Mouse (Mus musculus): ENCODE measurements around the gene Olfr115. TPM values are rescaled to one million over a fixed set of nuclear protein-coding genes. Genes with fewer than 3 reads are reported as not detected.

Olfr115 gene
- not detected for polyA plus RNA-seq (2014; fragmentation: Illumina TruSeq; extraction: RNeasy Lipid Tissue Mini Kit (QIAGEN cat#74804); ENCODE audit: low read depth, low replicate concordance)

DNA sequence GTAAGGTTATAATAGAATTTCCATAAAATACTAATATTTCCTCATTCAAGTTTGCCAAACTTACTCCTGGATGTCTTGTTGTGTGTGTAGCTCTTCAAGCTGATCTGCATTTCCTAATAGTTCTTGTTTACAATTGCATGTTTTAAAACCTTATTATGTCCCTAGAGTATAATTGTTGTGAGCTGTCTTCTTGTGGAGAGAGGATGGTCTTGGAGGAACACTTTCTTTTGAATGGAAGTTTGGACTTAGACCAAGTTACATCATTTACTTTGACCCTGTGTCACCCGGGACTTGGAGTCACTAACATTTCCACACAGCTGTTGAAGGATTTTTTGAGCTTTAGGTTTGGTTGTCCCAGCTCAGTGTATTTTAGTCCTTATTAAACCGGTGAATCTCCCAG lies at the start of gene Olfr115, which contains the start of gene Olfr116:
Gene Olfr115 (minus strand): TSS at position 101 of the 400 bp plus-strand sequence.
Gene Olfr116 (minus strand): TSS at position 191 of the 400 bp plus-strand sequence.

GRCm38 (mm10) chr17:37666688-37667087 lies 39.8 kb upstream of the Olfr115 start, which contains the start of gene Olfr118:
Olfr118 (plus strand) TSS chr17:37666988.

GRCm38 (mm10) chr17:37663682-37664081 lies 36.8 kb upstream of the Olfr115 start, which contains the start of gene Olfr117:
Olfr117 (minus strand) TSS chr17:37663782.

DNA sequence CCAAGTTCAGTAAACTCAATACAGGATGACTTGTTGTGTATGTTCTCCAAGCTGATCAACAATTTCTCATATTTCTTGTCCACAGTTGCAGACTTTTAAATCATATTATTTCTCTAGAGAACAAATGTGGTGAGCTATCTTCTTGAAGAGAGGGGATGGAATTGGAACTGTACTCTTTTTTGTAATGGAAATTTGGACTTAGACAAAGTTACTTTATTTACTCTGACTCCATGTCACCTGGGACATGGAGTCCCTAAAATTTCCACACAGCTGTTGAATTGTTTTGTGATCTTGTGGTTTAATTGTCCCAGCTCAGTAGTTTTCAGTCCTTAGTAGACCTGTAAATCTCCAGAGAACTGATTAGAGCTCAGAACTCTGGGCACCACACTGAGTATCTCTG lies 34.3 kb downstream of the Olfr115 start, which contains the start of gene Olfr114:
Gene Olfr114 (minus strand): TSS at position 101 of the 400 bp plus-strand sequence.

GRCm38 (mm10) chr17:37577563-37577962 lies 49.3 kb downstream of the Olfr115 start, which contains the start of gene Olfr113:
Olfr113 (minus strand) TSS chr17:37577663.

DNA sequence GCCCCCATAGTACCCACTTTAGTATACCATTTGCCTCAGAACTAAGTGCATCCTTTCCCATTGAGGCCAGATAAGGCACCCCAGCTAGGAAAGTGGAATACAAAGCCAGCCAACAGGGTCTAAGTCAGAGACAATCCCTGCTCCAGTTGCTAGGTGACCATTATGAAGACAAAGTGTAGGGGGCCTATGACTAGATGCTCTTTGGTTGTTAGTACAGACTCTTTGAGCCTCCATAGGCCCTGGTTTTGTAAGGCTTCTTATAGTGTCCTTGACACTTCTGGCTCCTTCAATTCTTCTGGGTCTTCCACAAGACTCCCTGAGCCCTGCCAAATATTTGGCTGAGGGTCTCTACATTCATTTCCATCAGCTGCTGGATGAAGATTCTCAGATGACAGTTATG lies 57.6 kb downstream of the Olfr115 start, which contains the start of gene Olfr112:
Gene Olfr112 (minus strand): TSS at position 101 of the 400 bp plus-strand sequence.

Other genes starting within 250 kb of the Olfr115 start
- not detected for gene Olfr105-ps, start 248.1 kb downstream of the Olfr115 start, polyA plus RNA-seq (2014; fragmentation: Illumina TruSeq; extraction: RNeasy Lipid Tissue Mini Kit (QIAGEN cat#74804); ENCODE audit: low read depth, low replicate concordance)
- not detected for gene Olfr106-ps, start 236.7 kb downstream of the Olfr115 start, polyA plus RNA-seq (2014; fragmentation: Illumina TruSeq; extraction: RNeasy Lipid Tissue Mini Kit (QIAGEN cat#74804); ENCODE audit: low read depth, low replicate concordance)
- gene Olfr107, start 227.9 kb downstream of the Olfr115 start, polyA plus RNA-seq (2014; fragmentation: Illumina TruSeq; extraction: RNeasy Lipid Tissue Mini Kit (QIAGEN cat#74804); ENCODE audit: low read depth, low replicate concordance): not detected
- not detected for gene Olfr108, start 181.6 kb downstream of the Olfr115 start, polyA plus RNA-seq (2014; fragmentation: Illumina TruSeq; extraction: RNeasy Lipid Tissue Mini Kit (QIAGEN cat#74804); ENCODE audit: low read depth, low replicate concordance)
- gene Olfr109, start 168.2 kb downstream of the Olfr115 start, polyA plus RNA-seq (2014; fragmentation: Illumina TruSeq; extraction: RNeasy Lipid Tissue Mini Kit (QIAGEN cat#74804); ENCODE audit: low read depth, low replicate concordance): not detected
- 3.1 TPM for gene H2-M2, start 143.6 kb downstream of the Olfr115 start, polyA plus RNA-seq (2014; fragmentation: Illumina TruSeq; extraction: RNeasy Lipid Tissue Mini Kit (QIAGEN cat#74804); ENCODE audit: low read depth, low replicate concordance)
- not detected for gene Olfr110, start 134.6 kb downstream of the Olfr115 start, polyA plus RNA-seq (2014; fragmentation: Illumina TruSeq; extraction: RNeasy Lipid Tissue Mini Kit (QIAGEN cat#74804); ENCODE audit: low read depth, low replicate concordance)
- 0.44 TPM for gene Olfr111, start 119.1 kb downstream of the Olfr115 start, polyA plus RNA-seq (2014; fragmentation: Illumina TruSeq; extraction: RNeasy Lipid Tissue Mini Kit (QIAGEN cat#74804); ENCODE audit: low read depth, low replicate concordance)
- gene Olfr112, start 57.7 kb downstream of the Olfr115 start, polyA plus RNA-seq (2014; fragmentation: Illumina TruSeq; extraction: RNeasy Lipid Tissue Mini Kit (QIAGEN cat#74804); ENCODE audit: low read depth, low replicate concordance): not detected
- not detected for gene Olfr113, start 49.4 kb downstream of the Olfr115 start, polyA plus RNA-seq (2014; fragmentation: Illumina TruSeq; extraction: RNeasy Lipid Tissue Mini Kit (QIAGEN cat#74804); ENCODE audit: low read depth, low replicate concordance)
- gene Olfr114, start 34.4 kb downstream of the Olfr115 start, polyA plus RNA-seq (2014; fragmentation: Illumina TruSeq; extraction: RNeasy Lipid Tissue Mini Kit (QIAGEN cat#74804); ENCODE audit: low read depth, low replicate concordance): not detected
- not detected for gene Olfr116, start 90 bp upstream of the Olfr115 start, polyA plus RNA-seq (2014; fragmentation: Illumina TruSeq; extraction: RNeasy Lipid Tissue Mini Kit (QIAGEN cat#74804); ENCODE audit: low read depth, low replicate concordance)
- not detected for gene Olfr117, start 36.7 kb upstream of the Olfr115 start, polyA plus RNA-seq (2014; fragmentation: Illumina TruSeq; extraction: RNeasy Lipid Tissue Mini Kit (QIAGEN cat#74804); ENCODE audit: low read depth, low replicate concordance)
- not detected for gene Olfr118, start 39.9 kb upstream of the Olfr115 start, polyA plus RNA-seq (2014; fragmentation: Illumina TruSeq; extraction: RNeasy Lipid Tissue Mini Kit (QIAGEN cat#74804); ENCODE audit: low read depth, low replicate concordance)
- gene Olfr119, start 69.5 kb upstream of the Olfr115 start, polyA plus RNA-seq (2014; fragmentation: Illumina TruSeq; extraction: RNeasy Lipid Tissue Mini Kit (QIAGEN cat#74804); ENCODE audit: low read depth, low replicate concordance): not detected
- gene Olfr120, start 94.7 kb upstream of the Olfr115 start, polyA plus RNA-seq (2014; fragmentation: Illumina TruSeq; extraction: RNeasy Lipid Tissue Mini Kit (QIAGEN cat#74804); ENCODE audit: low read depth, low replicate concordance): not detected
- gene Olfr121, start 121.7 kb upstream of the Olfr115 start, polyA plus RNA-seq (2014; fragmentation: Illumina TruSeq; extraction: RNeasy Lipid Tissue Mini Kit (QIAGEN cat#74804); ENCODE audit: low read depth, low replicate concordance): not detected
- gene Olfr122, start 141.5 kb upstream of the Olfr115 start, polyA plus RNA-seq (2014; fragmentation: Illumina TruSeq; extraction: RNeasy Lipid Tissue Mini Kit (QIAGEN cat#74804); ENCODE audit: low read depth, low replicate concordance): not detected
- not detected for gene Olfr123, start 166.4 kb upstream of the Olfr115 start, polyA plus RNA-seq (2014; fragmentation: Illumina TruSeq; extraction: RNeasy Lipid Tissue Mini Kit (QIAGEN cat#74804); ENCODE audit: low read depth, low replicate concordance)
- not detected for gene Olfr124, start 172.8 kb upstream of the Olfr115 start, polyA plus RNA-seq (2014; fragmentation: Illumina TruSeq; extraction: RNeasy Lipid Tissue Mini Kit (QIAGEN cat#74804); ENCODE audit: low read depth, low replicate concordance)
- not detected for gene Olfr125, start 205.8 kb upstream of the Olfr115 start, polyA plus RNA-seq (2014; fragmentation: Illumina TruSeq; extraction: RNeasy Lipid Tissue Mini Kit (QIAGEN cat#74804); ENCODE audit: low read depth, low replicate concordance)
- not detected for gene Olfr126, start 220.4 kb upstream of the Olfr115 start, polyA plus RNA-seq (2014; fragmentation: Illumina TruSeq; extraction: RNeasy Lipid Tissue Mini Kit (QIAGEN cat#74804); ENCODE audit: low read depth, low replicate concordance)